Mouse (Mus musculus) embryo, embryonic 10.5 days (tissue): ENCODE data around the gene Kcnc1.

Source experiments
- DNase-seq: peaks from one replicate; pipeline ENCODE4 v3.0.0-alpha.2; 2015; ENCODE audit warnings: low spot score

The Kcnc1 gene

DNA sequence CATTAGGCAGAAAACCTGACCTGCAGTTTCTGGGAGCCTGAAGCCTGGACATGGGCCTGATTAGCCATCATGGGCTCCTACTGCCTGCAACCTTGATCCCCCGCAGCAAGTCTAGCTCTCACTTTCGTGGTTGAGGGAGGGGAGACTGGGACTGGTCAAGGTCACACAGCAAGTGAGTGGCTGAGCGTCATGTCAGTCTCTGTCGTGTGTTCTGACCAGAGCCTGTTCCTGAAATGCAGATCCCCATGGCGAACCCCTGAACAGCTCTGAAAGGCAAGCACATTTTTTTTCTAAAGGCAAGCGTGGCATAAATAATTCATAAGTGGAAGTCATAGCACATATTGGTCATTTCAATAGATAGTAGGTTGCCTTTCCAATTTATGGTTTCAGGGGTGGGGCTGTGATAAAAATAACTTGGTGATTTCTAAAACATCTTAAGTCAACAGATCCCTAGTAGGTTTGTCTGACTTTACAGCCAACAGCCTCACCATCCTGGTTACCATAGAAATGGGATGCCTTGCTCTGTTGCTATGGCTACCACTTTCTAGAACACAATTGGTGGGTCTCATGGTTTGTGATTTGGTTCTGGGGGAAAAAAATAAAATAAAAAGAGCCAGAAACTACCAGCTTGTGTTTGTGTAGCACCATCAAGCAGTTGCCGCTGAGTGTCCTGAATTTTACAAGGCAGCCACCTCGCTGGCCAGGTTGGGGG, 25.9 kb downstream of the Kcnc1 start:
- peak; percentile 39 for DNase-seq

DNA sequence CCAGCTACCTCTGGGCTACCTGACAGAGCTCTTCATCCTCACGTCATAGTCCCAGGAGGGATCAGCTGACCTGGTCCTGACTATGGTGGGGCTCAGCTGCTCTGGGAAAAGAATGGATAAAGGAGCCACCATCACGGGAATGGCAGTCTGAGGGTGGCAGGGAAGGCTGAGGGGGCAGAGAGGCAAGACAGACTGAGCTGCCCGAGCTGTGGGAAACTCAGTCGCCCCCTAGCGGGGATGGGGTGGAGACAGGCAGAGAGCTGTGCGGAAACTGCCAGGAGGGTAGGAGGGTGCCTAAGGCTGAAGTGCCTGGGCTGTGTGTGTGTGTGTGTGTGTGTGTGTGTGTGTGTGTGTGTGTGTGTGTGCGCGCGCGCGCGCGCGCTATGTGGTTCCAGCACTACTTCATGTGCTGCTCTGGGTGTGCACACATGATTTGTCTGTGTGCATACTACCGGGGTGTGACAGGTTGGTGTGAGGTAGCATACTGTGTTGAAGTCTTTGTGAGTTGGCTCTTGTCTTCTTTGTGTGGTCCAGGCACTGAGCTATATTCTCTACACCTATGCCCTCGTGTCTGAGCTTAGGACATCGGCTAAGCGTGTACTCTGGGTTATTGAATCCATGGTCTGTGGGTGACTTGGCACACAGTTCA, 26.6 kb downstream of the Kcnc1 start:
- peak; percentile 75 for DNase-seq

DNA sequence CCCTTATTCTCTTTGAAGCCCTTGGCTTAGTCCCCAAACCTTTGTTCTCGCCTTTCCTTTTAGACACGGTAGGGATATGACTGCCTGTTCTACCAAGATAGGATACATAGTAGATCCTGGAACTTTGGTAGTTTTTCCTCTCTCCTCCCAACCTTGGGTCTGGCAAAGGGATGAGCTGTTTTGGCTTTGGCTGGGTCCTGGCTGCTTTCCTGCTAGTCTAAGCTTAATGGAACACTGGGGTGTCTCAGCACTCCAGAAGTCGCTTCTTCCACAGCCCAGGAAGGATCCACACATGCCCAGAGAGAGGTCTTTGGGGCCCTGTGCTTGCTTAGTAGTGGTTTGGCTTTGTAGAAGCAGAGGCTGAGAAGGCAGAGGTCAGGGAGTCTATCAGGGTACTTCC, 27.7 kb downstream of the Kcnc1 start:
- DNase-seq, result no peak

DNA sequence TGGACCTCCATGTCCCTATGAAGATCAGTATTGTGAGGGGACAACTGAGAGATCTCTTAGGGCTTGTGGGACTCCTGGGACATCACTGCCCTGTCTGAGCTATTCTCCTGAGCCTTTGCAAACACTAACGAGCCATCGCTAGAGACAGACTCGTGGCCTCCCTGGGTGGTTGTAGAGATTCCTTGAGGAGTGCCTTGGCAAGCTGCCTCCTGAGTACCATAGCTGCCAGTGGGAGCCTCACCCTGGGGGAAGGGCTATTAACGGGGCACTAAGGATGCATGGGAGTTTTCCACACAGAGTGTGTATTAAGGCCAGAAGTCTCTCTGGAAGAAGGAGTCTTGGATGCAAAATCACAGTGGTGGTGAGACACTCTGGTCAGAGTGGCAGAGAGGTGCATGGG, 28.7 kb downstream of the Kcnc1 start:
- DNase-seq, result no peak

DNA sequence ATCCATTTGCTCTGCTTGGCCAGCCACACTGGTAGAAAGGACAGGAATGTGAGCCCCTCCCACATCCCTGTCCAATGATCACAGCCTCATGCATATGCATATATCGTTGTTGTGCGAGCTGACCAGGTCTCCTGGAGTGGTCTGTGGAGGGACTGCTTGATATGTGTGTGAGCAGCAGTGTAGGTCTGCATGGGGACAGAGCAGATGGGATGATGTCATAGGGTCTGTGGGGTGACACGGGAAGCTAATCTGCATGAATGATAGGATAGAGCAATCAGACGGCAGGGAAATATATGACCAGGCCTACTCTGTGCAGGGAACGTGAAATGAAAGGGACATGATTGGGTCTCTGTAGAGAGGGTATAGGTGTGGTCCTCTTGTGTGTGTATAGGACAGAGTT, 37.6 kb downstream of the Kcnc1 start:
- DNase-seq, result peak; percentile 17

DNA sequence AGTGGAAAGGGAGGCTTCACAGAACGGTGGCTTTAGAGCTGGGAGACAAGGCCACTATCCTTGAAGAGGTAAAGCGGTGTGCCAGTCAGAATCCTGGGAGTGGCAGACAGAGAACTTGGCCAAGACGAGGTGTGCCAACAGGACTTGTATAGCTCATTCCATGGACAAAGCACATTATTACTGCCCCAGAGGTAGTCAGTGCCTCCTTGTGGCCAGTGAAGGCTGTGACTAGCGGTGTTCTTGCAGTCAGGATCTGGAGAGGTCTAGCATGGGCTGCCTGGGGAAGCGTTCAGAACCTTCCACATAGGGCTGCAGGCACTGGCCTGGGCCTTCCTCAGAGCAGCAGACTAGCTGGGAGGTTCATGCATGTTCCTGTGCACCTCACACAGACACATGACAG, 39.5 kb downstream of the Kcnc1 start:
- DNase-seq, result no peak

DNA sequence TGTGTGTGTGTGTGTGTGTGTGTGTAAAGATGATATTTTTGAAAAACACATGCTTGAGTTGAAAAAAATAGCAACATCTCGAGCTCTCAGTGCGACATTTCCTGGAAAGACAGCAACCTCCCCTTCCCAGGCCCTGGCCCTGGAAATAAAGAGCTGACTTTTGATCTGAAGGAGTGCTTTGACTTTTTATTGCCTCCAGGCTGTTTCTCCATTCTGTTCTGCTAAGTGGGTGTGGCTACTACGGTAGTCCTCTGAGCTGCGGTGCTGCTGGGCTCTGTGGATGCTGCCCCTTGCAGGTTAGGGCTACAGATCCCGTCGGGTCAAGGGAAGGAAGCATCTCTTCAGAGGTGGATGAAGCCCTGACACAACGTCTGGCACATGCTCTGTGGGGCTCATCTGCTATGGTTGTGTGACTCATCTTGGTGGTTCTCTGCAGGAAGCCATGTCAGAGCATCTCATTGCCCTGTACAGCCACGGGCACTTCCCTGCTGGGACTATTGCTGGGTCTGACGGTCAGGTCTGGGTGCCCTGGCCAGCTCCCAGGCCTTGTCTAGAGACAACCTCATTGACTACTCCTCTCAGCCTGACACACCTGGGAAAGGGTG, 42.3 kb downstream of the Kcnc1 start:
- DNase-seq, result no peak

DNA sequence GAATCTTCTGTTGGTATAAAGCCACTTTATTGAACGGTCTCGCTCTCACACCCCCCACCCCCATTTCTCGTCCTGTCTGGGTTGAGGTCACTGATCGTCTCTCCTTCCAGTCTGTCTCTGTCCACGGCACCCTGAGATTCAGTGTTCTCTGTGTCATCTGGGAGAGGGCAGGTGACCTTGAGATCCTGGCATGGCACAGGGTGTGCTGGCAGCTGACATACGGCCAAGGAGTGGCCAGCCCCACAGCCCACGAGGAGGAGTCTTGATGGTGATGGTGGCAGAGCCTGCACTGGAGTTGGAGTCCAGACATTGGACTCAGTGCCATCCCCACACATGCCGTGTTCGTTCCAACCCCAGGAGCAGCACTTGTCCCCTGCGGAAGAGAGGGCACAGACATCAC, 46.9 kb downstream of the Kcnc1 start:
- no peak for DNase-seq

DNA sequence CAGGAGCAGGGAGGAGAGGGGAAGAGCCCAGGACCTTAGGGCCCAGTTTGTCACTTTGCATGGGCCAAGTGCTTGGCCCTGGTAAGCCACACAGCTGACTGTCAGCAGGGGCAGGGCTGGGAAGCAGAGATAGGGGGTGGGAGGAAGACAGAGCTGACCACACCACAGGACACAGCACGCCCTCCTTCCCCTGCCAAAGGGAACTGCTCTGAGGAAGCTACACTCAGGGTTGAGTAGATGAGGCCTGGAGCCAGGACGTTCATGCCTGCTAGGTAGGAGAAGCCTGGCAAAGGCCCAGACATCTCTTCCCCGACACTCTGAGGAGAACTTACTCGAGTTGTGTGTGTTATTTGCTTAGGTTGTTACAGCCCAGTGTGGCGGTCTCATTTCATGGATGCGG, 49.6 kb downstream of the Kcnc1 start:
- DNase-seq, result no peak

DNA sequence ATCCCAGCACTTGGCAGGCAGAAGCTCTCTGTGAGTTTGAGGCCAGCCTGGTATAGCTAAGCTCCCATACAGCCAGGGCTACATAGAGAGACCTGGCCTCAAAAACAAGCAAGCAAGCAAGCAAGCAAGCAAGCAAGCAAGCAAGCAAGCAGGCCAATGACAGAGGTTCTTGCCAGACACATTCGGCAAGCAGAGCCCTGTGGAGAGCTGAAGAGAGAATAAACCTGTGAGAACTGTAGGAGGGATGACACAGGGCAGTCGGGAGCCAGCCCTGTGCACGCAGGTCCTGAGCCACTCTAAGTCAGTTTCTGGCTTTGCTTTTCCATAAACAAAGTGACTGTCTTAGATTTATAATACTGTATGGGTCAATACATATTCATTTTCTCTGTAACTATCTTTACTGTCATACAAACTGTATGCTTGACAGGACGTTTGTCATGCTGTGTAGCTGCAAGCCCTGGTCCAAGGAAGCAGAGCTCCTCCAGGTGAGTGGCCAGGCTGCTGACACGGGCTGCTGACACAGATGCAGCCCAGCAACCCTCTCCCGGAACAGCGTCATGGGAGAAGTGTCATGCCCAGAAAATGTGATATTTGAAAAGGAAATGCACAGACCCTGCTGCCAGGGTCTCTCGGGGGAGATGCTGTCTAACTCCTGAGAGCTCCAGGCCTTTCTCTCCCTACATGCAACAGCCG, 51.3 kb downstream of the Kcnc1 start:
- DNase-seq, result no peak

DNA sequence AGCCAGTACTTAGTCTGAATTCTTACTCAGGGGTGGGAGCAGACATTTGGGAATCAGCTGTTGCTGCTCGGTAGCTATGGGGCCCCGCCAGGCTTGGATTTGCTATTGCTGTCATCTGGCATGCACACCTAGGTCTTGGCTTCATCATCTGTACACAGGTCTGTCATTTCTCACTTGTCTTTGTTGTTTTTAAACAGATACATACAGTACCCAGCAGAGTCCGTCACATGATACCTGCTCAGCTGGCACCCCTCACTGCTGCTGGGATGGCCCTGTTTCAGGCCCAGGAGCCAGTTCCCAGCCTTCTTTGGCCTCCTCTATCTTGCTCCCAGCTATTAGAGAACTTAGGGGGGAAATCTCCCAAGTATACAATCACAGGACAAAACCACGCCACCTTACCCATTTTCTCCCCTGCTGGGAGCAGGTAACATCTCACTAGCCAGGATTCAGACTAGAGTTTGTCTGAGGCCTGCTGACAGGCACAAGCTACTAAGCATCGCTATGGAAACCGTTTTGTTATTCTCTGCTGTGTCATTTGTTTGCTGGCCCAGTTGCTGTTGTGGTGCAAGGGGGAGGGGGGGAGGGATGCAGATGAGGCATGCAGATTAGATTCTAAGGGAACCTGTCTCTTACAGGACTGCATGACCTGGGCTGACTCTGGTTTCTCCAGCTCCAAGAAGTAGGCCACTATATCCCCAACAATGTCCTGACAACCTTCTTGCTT, 52.8 kb downstream of the Kcnc1 start:
- peak; percentile 34 for DNase-seq

DNA sequence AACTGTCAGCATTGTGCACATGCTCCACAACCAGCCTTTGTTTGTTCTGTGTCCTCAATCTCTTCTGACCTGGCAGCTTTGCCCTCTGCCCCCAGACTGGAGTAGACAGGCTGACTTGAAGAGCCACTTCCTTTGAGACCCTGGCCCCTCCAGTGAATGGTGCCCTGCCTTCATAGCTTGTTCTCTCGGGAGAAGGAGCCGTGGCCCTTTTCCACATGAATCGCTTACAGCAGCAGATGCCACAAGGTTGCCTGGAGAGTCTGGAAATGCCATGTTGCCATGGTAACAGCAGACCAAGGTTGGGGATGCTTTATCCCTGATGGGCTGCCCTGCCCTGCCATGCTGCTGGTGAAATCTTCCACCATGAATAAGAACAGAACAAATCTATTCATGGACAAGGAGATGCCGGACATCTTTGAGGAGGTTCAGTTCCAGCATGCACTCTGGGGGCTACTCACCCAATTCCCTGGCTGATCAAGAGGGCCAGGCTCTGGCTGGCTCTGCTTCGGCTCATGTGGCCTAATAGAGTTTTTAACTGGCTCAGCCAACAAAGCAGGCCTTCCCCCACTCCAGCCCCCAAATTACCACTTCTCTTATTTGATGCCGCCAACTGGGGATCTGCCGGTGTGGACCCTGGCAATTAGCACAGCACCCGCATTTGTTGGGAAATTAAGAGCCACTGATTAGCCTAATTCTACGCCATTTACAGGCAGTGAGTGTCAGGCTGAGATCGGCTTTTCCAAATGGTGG, 57.8 kb downstream of the Kcnc1 start:
- peak; percentile 74 for DNase-seq

DNA sequence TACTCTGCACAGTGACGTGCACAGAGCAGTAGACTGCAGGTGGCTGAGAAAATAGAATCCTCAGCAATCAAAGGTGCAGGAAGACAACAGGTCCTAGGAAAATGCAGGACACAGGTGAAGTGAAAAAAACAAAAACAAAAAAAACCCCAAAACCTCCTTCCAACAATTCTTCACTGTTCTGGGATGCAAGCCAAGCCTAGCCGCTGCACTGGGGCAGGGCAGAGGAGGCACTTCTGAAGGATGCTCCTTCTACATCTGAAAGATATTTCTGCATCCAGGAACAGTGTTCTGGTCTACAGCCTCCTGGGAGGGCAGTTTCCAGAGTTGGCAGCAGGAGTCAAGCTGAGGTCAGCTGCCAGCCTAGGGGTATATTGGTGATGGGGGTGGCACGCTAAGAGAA, 61.6 kb downstream of the Kcnc1 start:
- DNase-seq, result no peak

DNA sequence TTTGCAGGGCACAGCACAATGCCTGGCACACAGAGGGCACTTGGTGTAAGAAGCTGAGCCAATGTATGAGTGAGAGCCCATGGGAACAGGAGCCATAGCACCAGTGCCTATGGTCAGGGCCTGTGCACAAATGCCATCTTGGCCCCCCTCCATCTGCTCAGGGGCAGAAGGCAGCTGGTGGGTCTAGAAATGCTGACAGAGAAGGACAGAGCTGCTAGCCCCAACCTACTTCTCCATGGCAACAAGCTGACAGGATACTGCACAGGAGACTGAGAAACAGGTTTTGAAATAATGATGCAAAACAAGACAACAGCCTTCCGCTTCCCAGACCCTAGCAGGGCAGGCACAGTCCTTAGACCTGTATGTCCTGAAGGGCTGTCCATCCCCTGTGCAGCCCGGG, 62.9 kb downstream of the Kcnc1 start:
- no peak for DNase-seq

DNA sequence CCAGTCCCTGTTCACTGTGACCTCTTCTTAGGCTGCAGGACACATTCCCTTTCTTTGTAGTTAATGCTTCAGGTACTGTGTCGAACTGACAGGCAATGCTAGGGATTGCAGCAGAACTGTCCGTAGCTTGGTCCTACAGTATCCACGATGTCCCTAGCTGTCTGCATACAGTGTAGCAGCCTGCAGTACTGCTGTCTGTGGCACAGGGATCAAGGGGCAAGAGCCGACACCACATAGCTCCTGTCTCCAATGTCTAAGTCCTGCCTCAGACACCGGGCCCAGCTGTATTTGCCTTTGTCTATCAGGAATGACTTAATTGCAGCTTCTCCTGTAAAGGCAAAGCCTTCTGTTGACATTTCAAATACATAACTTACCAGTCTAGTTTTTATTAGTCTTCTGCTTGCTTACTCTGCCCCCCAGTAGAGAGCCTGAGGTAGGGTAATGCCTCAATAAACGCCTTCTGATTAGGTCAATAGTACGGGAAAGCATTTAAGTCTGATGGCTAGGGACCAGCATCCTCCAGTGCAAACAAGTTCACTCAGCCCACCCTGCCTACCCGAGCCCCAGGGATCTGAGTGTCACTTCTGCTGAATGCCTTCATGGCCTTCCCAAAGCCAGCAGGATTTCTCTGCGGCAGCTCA, 63.4 kb downstream of the Kcnc1 start:
- no peak for DNase-seq

DNA sequence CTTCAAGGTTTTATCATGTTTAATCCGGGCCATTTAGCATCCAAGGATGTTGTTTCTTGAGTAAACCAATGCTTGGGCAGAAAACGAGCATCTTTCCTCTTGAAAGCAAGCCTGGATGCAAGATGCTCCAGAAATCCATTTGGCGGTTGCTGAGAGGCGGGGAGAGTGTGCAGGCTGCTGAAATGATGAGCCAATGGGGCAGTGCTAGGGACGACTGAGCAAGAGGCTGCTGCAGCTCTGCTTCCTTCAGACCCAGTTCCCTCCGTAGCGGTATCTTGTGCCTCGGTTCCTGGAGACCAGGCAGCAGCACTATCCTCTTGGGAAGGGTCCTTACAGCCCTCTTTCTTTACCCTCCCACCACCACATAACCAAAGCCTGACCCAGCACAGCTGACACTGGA, 66.0 kb downstream of the Kcnc1 start:
- no peak for DNase-seq

DNA sequence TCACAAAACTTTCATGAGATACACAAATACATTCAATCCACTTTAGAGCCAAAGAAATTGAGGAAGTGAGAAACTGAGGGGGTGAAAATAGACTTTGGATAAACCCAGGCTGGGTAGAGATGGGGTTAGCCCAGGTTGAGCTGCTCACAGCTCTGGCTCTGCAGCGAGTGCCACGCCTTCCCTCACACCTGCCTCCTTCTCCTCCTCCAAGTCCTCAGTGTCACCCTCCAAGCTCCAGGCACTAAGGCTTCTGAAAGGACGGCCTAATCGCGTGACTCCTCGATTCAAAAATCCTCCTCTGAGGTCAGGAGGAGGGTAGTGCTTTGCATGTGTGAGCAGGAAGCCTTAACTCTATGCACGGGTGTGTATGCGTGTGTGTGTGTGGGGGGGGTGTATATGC, 66.8 kb downstream of the Kcnc1 start:
- no peak for DNase-seq

DNA sequence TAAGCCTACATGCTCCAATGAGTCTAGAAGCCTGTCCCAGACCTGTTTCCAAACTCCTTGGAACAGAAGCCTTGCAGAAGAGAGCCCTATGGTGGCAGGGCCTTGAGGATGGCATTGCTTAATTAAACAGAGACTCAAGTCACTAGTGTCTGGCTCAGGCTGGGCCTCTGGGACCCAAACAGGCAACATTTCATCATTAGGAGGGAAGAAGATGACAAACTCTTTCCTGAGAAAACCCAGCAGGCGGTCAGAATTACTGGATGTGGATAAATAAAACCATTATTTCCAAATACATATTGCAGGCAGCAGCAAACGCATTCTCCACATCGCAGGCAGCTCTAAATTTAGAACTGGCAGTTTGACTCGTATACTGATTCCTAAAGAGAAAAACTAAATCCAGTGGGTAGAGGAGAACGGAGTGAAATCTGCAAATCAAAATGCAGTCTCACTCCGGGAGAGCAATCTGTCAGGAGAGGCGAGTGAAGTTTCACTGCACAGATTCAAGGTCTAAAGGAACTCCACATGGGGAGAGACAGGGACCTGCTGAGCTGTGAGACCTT, 70.2 kb downstream of the Kcnc1 start:
- DNase-seq, result no peak

DNA sequence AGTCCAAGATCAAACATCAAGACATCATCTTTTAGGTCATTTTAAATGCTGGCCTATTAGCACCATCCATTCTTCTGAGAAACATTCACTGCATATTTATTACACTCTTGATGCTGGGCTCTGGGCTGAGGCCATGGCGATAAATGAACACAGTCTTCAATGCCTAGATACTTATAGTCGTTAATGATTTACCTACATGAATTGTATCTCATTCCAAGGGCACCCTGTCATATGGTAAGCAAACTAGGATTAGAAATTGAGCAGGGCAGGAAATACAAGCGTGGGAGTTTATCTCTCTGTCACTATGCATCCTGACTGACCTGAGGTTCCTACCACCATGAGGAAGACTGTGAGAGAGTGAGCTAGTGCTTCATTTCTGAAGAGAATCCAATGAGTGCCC, 73.2 kb downstream of the Kcnc1 start:
- DNase-seq, result no peak

DNA sequence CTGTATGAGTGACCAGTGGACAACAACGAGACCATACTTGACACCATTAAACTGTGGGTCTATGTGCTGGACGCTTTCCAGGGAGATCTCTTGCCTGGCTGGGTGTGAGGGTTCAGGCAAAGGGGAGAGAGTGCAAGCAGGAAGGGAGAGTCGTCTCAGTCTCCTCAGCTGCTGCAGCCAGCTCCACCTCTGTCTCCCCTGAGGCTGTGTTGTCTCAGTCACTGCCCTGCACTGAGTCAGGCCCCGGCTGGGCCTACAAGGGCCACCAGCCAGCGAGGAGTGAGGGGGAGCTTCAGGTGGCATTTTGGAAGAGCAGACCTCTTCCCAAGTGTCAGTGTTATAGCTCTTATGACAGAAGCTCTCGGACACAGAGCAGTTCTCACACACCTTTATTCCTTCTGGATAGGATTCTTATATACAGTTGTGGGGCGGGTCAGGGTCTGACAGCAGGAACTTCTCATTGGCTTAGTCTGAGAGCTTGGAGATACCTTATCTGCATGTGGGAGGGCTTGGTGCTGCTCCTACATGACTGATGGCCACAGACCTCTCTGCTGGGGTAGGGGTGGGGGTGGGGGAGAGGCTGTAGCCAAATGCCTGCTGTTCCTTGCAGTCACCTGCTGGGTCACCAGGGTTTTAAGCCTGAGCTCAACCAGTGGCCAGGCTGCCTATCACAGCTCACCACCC, 74.9 kb downstream of the Kcnc1 start:
- DNase-seq, result no peak
